Mouse (Mus musculus): ENCODE measurements around the gene Adarb2. TPM values are rescaled to one million over a fixed set of nuclear protein-coding genes. Genes with fewer than 3 reads are reported as not detected.

Adarb2 gene
- total and polyA plus RNA-seq, 3 experiments: not detected

DNA sequence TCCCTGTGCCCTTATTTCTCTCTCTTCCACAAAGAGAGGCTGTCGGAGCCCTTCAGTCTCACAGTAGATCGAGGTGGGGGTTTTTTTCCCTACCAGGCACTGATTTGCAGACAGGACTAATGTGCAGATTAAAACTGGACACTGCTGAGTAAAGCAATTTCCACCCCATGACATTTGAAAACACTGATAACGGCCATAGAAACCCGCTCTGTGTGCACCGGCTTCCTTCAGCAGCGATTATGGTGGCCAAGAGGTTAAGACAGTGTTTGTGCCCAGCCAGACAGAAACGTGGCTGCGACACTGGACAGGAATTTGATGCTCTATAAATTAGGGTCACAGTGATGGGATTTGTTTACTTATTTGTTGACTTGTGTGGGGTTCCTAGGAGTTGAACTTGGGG is 590.6 kb downstream of the Adarb2 start:
- DNase-seq (ENCODE audit: extremely low read depth): no peak
- Histone ChIP-seq H3K27me3 (replicated peaks) (no peaks in the 10 kb centered on the region), H3K4me2 (ENCODE audit: insufficient read depth, low read depth, poor library complexity, severe bottlenecking) (no peak overlapping the region), H3K9me3 (replicated peaks; ENCODE audit: low read length) (no peaks in the 10 kb centered on the region), H3K9ac (ENCODE audit: insufficient read depth, low read depth) (no peak overlapping the region), H3K4me1 (ENCODE audit: control insufficient read depth in 1 of 2, insufficient read depth in 2 of 2) (peaks cover 0 to 8% of the 10 kb centered on the region in 2 experiments; a peak in 2 of 4 replicates), H3K27ac (ENCODE audit: insufficient read depth, low read depth) (no peak overlapping the region), H3K79me2 (replicated peaks; ENCODE audit: control insufficient read depth, extremely low read depth, insufficient read depth, poor library complexity, severe bottlenecking) (no peaks in the 10 kb centered on the region), H3K36me3 (replicated peaks in 1 of 2; ENCODE audit: control insufficient read depth in 1 of 2, insufficient read depth in 1 of 2, low read length in 1 of 2) (no peaks in the 10 kb centered on the region), H3K4me3 (replicated peaks in 1 of 3; ENCODE audit: low read depth in 2 of 3, low read length in 2 of 3, poor library complexity in 1 of 3) (no peak overlapping the region)
- in situ Hi-C loops (cut with MboI; ENCODE audit: low pct_ligation_motif_present, low pct_unique_long_range_greater_than_20kb, low sequenced_read_pairs): no loop called here
- TF ChIP-seq CTCF (conservative IDR thresholded peaks at IDR 0.05 in 1 of 2, IDR thresholded peaks at IDR 0.05 in 1 of 2; ENCODE audit: low read depth in 2 of 2, low read length in 2 of 2) (no peak), EP300 (IDR thresholded peaks at IDR 0.05; ENCODE audit: low read length) (no peak), E2F4 (IDR thresholded peaks at IDR 0.05; ENCODE audit: insufficient replicate concordance, low read depth, low read length) (no peak), MEF2A (IDR thresholded peaks at IDR 0.05; ENCODE audit: borderline replicate concordance, low read depth, low read length) (no peak), IRF4 (IDR thresholded peaks at IDR 0.05; ENCODE audit: low read depth, low read length) (no peak), NELFE (IDR thresholded peaks at IDR 0.05; ENCODE audit: low read depth, low read length) (no peak), MAX (IDR thresholded peaks at IDR 0.05; ENCODE audit: low read length) (no peak), CHD2 (IDR thresholded peaks at IDR 0.05; ENCODE audit: low read length) (no peak), ZC3H11A (IDR thresholded peaks at IDR 0.05; ENCODE audit: low read depth, low read length) (no peak), JUND (conservative IDR thresholded peaks at IDR 0.05; ENCODE audit: low read depth, low read length) (no peak), TCF12 (IDR thresholded peaks at IDR 0.05; ENCODE audit: low read depth, low read length) (no peak), KAT2A (IDR thresholded peaks at IDR 0.05; ENCODE audit: insufficient replicate concordance, low read length) (no peak), CHD1 (IDR thresholded peaks at IDR 0.05; ENCODE audit: low read depth, low read length) (no peak), HCFC1 (IDR thresholded peaks at IDR 0.05; ENCODE audit: low read depth, low read length) (no peak), SMC3 (IDR thresholded peaks at IDR 0.05; ENCODE audit: low read depth, low read length) (no peak), RAD21 (IDR thresholded peaks at IDR 0.05; ENCODE audit: low read depth, low read length) (no peak), MXI1 (IDR thresholded peaks at IDR 0.05; ENCODE audit: low read depth, low read length) (no peak), USF1 (IDR thresholded peaks at IDR 0.05; ENCODE audit: low read depth, low read length) (no peak), RCOR1 (conservative IDR thresholded peaks at IDR 0.05; ENCODE audit: low read depth, low read length) (no peak), ELF1 (IDR thresholded peaks at IDR 0.05; ENCODE audit: low read depth, low read length) (no peak)
- dilution Hi-C loops (cut with MboI; ENCODE audit: extremely low pct_ligation_motif_present, extremely low pct_unique_long_range_greater_than_20kb, low sequenced_read_pairs): no loop called here

DNA sequence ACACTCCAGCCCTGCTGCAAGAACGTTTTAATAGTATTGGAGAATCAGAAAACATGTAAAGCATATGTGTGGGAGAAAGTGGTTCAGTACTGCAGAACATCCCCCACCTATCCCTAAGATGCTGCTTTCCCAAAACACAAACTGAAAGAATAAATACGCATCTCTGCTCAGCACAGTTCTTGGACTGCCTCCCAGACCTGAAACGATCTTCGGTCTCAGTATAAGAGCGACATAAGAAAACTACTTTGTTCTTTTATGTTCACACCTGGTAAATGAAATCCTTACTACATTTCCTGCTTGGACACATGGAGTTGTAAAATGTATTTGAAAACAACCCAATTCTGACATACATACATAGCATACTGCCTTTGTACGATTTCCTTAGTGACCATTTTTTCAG is 597.9 kb downstream of the Adarb2 start:
- H3K4me1 ChIP-seq (ENCODE audit: control insufficient read depth in 1 of 2, insufficient read depth in 2 of 2): no peaks in the 10 kb centered on the region
- no peak for DNase-seq (ENCODE audit: extremely low read depth)
- no peak overlapping the region for H3K27ac ChIP-seq (ENCODE audit: insufficient read depth, low read depth)
- H3K4me2 ChIP-seq (ENCODE audit: insufficient read depth, low read depth, poor library complexity, severe bottlenecking): no peak overlapping the region
- dilution Hi-C loops (cut with MboI; ENCODE audit: extremely low pct_ligation_motif_present, extremely low pct_unique_long_range_greater_than_20kb, low sequenced_read_pairs) (no loop called here), in situ Hi-C loops (cut with MboI; ENCODE audit: low pct_ligation_motif_present, low pct_unique_long_range_greater_than_20kb, low sequenced_read_pairs) (no loop called here)
- H3K27me3 ChIP-seq (replicated peaks): no peaks in the 10 kb centered on the region
- H3K9me3 ChIP-seq (replicated peaks; ENCODE audit: low read length): no peaks in the 10 kb centered on the region
- no peak overlapping the region for H3K9ac ChIP-seq (ENCODE audit: insufficient read depth, low read depth)
- TF ChIP-seq MYC (IDR thresholded peaks at IDR 0.05; ENCODE audit: low read depth, low read length) (no peak), IRF4 (IDR thresholded peaks at IDR 0.05; ENCODE audit: low read depth, low read length) (no peak), SIN3A (IDR thresholded peaks at IDR 0.05; ENCODE audit: low read length) (no peak), POLR2AphosphoS2 (IDR thresholded peaks at IDR 0.05; ENCODE audit: low read depth, low read length) (no peak), USF2 (conservative IDR thresholded peaks at IDR 0.05; ENCODE audit: low read depth, low read length) (no peak), CTCF (conservative IDR thresholded peaks at IDR 0.05 in 1 of 2, IDR thresholded peaks at IDR 0.05 in 1 of 2; ENCODE audit: low read depth in 2 of 2, low read length in 2 of 2) (no peak), JUND (conservative IDR thresholded peaks at IDR 0.05; ENCODE audit: low read depth, low read length) (no peak), ZNF384 (IDR thresholded peaks at IDR 0.05; ENCODE audit: low read depth, low read length) (no peak), HCFC1 (IDR thresholded peaks at IDR 0.05; ENCODE audit: low read depth, low read length) (no peak), RCOR1 (conservative IDR thresholded peaks at IDR 0.05; ENCODE audit: low read depth, low read length) (no peak)
- peaks cover 7 to 19% of the 10 kb centered on the region in 2 experiments for H3K36me3 ChIP-seq (replicated peaks in 1 of 2; ENCODE audit: control insufficient read depth in 1 of 2, insufficient read depth in 1 of 2, low read length in 1 of 2)
- no peak overlapping the region for H3K4me3 ChIP-seq (replicated peaks in 1 of 3; ENCODE audit: low read depth in 2 of 3, low read length in 2 of 3, poor library complexity in 1 of 3)
- H3K79me2 ChIP-seq (replicated peaks; ENCODE audit: control insufficient read depth, extremely low read depth, insufficient read depth, poor library complexity, severe bottlenecking): no peaks in the 10 kb centered on the region
